Mouse (Mus musculus): Measurements from ENCODE around the gene Aamp. TPM values are rescaled to one million over a fixed set of nuclear protein-coding genes. Genes with fewer than 3 reads are reported as not detected.
A peak's percentile ranks its signal among the peaks of the same experiment; 100 is the strongest.

Gene Aamp
- polyA plus RNA-seq, 1 experiment from 2014 or later, result 130 TPM

DNA sequence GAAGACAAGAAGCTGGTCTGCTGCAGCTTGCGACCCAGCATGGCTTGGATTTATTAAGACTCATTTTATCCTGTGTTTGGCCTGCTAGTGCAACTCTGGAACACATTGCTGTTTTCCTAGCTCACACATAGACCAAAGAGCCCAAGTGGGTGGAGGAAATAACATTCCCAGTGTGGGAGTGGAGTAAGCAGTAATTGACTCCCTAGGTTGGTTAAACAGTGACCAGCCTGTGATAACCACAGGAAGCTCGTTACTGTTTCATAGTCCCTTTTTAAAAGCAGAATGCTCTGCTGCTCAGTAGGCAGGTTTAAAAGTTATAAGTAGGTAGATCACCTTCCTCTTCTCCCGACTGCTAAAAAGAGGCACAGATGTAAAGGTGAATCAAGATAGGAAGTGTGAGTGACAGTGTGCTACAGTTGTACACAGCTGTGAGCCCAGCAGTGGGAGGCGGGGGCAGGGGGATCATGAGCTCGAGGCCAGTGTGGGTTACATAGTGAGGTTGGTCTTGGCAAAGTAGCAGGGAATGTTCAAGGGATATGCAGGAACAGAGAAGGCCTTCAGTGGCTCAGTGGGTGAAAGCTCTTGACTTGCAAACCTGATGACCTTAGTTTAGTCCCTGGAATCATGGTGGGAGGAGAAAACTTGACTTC, 35.1 kb downstream of the Aamp start:
- TF ChIP-seq CTCF (IDR thresholded peaks at IDR 0.05; ENCODE audit: low read depth), result no peak
- H3K27ac ChIP-seq (ENCODE audit: low read depth, low read length), result peak overlapping the region; percentile 90
- H3K4me3 ChIP-seq (ENCODE audit: low read depth, low read length), result no peak overlapping the region
- ATAC-seq, result peak; percentile 85
- H3K4me2 ChIP-seq (replicated peaks; ENCODE audit: low read depth), result peak overlapping the region; percentile 35
- H3K36me3 ChIP-seq (ENCODE audit: control insufficient read depth, insufficient read depth), result peaks cover 47% of the 10 kb centered on the region
- peaks cover 11% of the 10 kb centered on the region for H3K4me1 ChIP-seq (replicated peaks; ENCODE audit: control insufficient read depth, insufficient read depth, low read length)
- H3K27me3 ChIP-seq (replicated peaks; ENCODE audit: control insufficient read depth, insufficient read depth, low read length), result no peaks in the 10 kb centered on the region
- no peaks in the 10 kb centered on the region for H3K9me3 ChIP-seq (ENCODE audit: control insufficient read depth)
- H3K9ac ChIP-seq (ENCODE audit: low read depth, low read length), result no peak overlapping the region
- WGBS, result 33% methylated on average over 5 of the region's 5 CpGs

- H3K4me3 ChIP-seq (ENCODE audit: low read depth, low read length), result no peak overlapping the region
- H3K9me3 ChIP-seq (ENCODE audit: control insufficient read depth), result no peaks in the 10 kb centered on the region
- ATAC-seq, result peak; percentile 70
- H3K9ac ChIP-seq (ENCODE audit: low read depth, low read length), result no peak overlapping the region
- no peaks in the 10 kb centered on the region for H3K27me3 ChIP-seq (replicated peaks; ENCODE audit: control insufficient read depth, insufficient read depth, low read length)
- H3K27ac ChIP-seq (ENCODE audit: low read depth, low read length), result peak overlapping the region; percentile 90
- H3K36me3 ChIP-seq (ENCODE audit: control insufficient read depth, insufficient read depth), result peaks cover 42% of the 10 kb centered on the region
- WGBS, result 7% methylated on average over 1 of the region's 1 CpGs
- no peak for TF ChIP-seq CTCF (IDR thresholded peaks at IDR 0.05; ENCODE audit: low read depth)
- H3K4me2 ChIP-seq (replicated peaks; ENCODE audit: low read depth), result peak overlapping the region; percentile 35
- H3K4me1 ChIP-seq (replicated peaks; ENCODE audit: control insufficient read depth, insufficient read depth, low read length), result peaks cover 11% of the 10 kb centered on the region
These were observed 35.7 kb downstream of the Aamp start for GRCm38 (mm10) chr1:74248799-74249198.

GRCm38 (mm10) chr1:74245525-74245924, 39.0 kb downstream of the Aamp start:
- no peak overlapping the region for H3K4me3 ChIP-seq (ENCODE audit: low read depth, low read length)
- 53% methylated on average over 2 of the region's 2 CpGs for WGBS
- TF ChIP-seq CTCF (IDR thresholded peaks at IDR 0.05; ENCODE audit: low read depth), result no peak
- H3K9ac ChIP-seq (ENCODE audit: low read depth, low read length), result no peak overlapping the region
- no peak overlapping the region for H3K27ac ChIP-seq (ENCODE audit: low read depth, low read length)
- H3K4me1 ChIP-seq (replicated peaks; ENCODE audit: control insufficient read depth, insufficient read depth, low read length), result peaks cover 14% of the 10 kb centered on the region
- no peak overlapping the region for H3K4me2 ChIP-seq (replicated peaks; ENCODE audit: low read depth)
- peaks cover 11% of the 10 kb centered on the region for H3K36me3 ChIP-seq (ENCODE audit: control insufficient read depth, insufficient read depth)
- H3K9me3 ChIP-seq (ENCODE audit: control insufficient read depth), result no peaks in the 10 kb centered on the region
- no peaks in the 10 kb centered on the region for H3K27me3 ChIP-seq (replicated peaks; ENCODE audit: control insufficient read depth, insufficient read depth, low read length)
- no peak for ATAC-seq

- no peaks in the 10 kb centered on the region for H3K27me3 ChIP-seq (replicated peaks; ENCODE audit: control insufficient read depth, insufficient read depth, low read length)
- WGBS, result 38% methylated on average over 4 of the region's 4 CpGs
- no peak for TF ChIP-seq CTCF (IDR thresholded peaks at IDR 0.05; ENCODE audit: low read depth)
- H3K4me3 ChIP-seq (ENCODE audit: low read depth, low read length), result no peak overlapping the region
- H3K9me3 ChIP-seq (ENCODE audit: control insufficient read depth), result no peaks in the 10 kb centered on the region
- H3K4me2 ChIP-seq (replicated peaks; ENCODE audit: low read depth), result no peak overlapping the region
- H3K27ac ChIP-seq (ENCODE audit: low read depth, low read length), result peak overlapping the region; percentile 63; the same call in 1 of the 2 replicates
- no peak for ATAC-seq
- 0 out of 2 replicates have a peak overlapping the region, but pooled peaks have one; percentile 34 for H3K9ac ChIP-seq (ENCODE audit: low read depth, low read length)
- H3K4me1 ChIP-seq (replicated peaks; ENCODE audit: control insufficient read depth, insufficient read depth, low read length), result peaks cover 18% of the 10 kb centered on the region
- no peaks in the 10 kb centered on the region for H3K36me3 ChIP-seq (ENCODE audit: control insufficient read depth, insufficient read depth)
These were observed 43.7 kb downstream of the Aamp start for GRCm38 (mm10) chr1:74240832-74241231.

GRCm38 (mm10) chr1:74240311-74240710, 44.2 kb downstream of the Aamp start:
- ATAC-seq, result no peak
- H3K9ac ChIP-seq (ENCODE audit: low read depth, low read length), result no peak overlapping the region
- H3K4me3 ChIP-seq (ENCODE audit: low read depth, low read length), result no peak overlapping the region
- no peak overlapping the region for H3K4me2 ChIP-seq (replicated peaks; ENCODE audit: low read depth)
- 24% methylated on average over 6 of the region's 6 CpGs for WGBS
- peak overlapping the region; percentile 63; the same call in 1 of the 2 replicates for H3K27ac ChIP-seq (ENCODE audit: low read depth, low read length)
- peaks cover 18% of the 10 kb centered on the region for H3K4me1 ChIP-seq (replicated peaks; ENCODE audit: control insufficient read depth, insufficient read depth, low read length)
- no peaks in the 10 kb centered on the region for H3K9me3 ChIP-seq (ENCODE audit: control insufficient read depth)
- H3K27me3 ChIP-seq (replicated peaks; ENCODE audit: control insufficient read depth, insufficient read depth, low read length), result no peaks in the 10 kb centered on the region
- no peaks in the 10 kb centered on the region for H3K36me3 ChIP-seq (ENCODE audit: control insufficient read depth, insufficient read depth)
- no peak for TF ChIP-seq CTCF (IDR thresholded peaks at IDR 0.05; ENCODE audit: low read depth)

DNA sequence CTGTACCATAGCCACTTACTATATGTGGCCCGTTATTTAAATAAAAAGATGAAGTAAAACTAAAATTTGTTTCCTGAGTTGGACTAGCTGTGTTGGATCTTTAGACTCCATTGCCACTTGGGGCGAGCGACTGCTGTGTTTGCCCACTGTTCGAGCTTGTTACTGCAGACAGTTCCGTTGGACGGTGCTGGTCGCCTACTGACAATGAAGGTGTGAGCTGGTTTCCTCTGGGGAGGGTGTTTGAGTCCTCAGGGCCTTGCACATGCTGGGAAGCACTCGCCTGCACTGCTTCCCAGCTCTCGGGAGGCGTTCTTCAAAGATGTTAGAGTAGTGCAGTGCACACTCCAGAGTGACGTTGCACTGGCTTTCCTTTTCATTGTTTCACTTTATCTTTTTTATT, 44.9 kb downstream of the Aamp start:
- H3K27ac ChIP-seq (ENCODE audit: low read depth, low read length), result peak overlapping the region; percentile 63
- H3K4me3 ChIP-seq (ENCODE audit: low read depth, low read length), result peak overlapping the region; percentile 100
- WGBS, result 15% methylated on average over 11 of the region's 11 CpGs

More for the DNA sequence above, 44.9 kb downstream of the Aamp start:
- peaks cover 18% of the 10 kb centered on the region for H3K4me1 ChIP-seq (replicated peaks; ENCODE audit: control insufficient read depth, insufficient read depth, low read length)
- no peak for TF ChIP-seq CTCF (IDR thresholded peaks at IDR 0.05; ENCODE audit: low read depth)
- peak overlapping the region; percentile 28; the same call in 1 of the 2 replicates for H3K9ac ChIP-seq (ENCODE audit: low read depth, low read length)
- no peaks in the 10 kb centered on the region for H3K9me3 ChIP-seq (ENCODE audit: control insufficient read depth)
- H3K4me2 ChIP-seq (replicated peaks; ENCODE audit: low read depth), result peak overlapping the region; percentile 67
- H3K27me3 ChIP-seq (replicated peaks; ENCODE audit: control insufficient read depth, insufficient read depth, low read length), result no peaks in the 10 kb centered on the region
- H3K36me3 ChIP-seq (ENCODE audit: control insufficient read depth, insufficient read depth), result no peaks in the 10 kb centered on the region
- ATAC-seq, result no peak
